ENCODE assay signal across 28 mouse cellular contexts in genomic region chr3:152128631-152129030, GRCm38 (mm10). TPM values are rescaled to one million over a fixed set of nuclear protein-coding genes. Genes with fewer than 3 reads are reported as not detected.
"Had no signal": no experiment of that assay in that cellular context is flagged by ENCODE, and none has a peak within 500 bp of the region (broad histone marks: within the 10 kb centered on the region; RNA-seq: fewer than 3 reads in every experiment).

No protein-coding gene starts in this region.

- H3K9ac ChIP-seq: embryonic facial prominence, embryonic 12.5 days; embryonic facial prominence, embryonic 13.5 days; embryonic facial prominence, embryonic 15.5 days; forebrain, embryonic 12.5 days; forebrain, embryonic 13.5 days; forebrain, embryonic 15.5 days had no signal

- H3K4me1 ChIP-seq: embryonic facial prominence, embryonic 10.5 days; embryonic facial prominence, embryonic 12.5 days; embryonic facial prominence, embryonic 13.5 days; embryonic facial prominence, embryonic 15.5 days; forebrain, embryonic 10.5 days; forebrain, embryonic 12.5 days; forebrain, embryonic 13.5 days; forebrain, embryonic 15.5 days had no signal

- ATAC-seq: forebrain, embryonic 13.5 days; forebrain, embryonic 14.5 days; forebrain, embryonic 15.5 days; forebrain, embryonic 16.5 days had no signal

- H3K4me3 ChIP-seq: embryonic facial prominence, embryonic 10.5 days; embryonic facial prominence, embryonic 12.5 days; embryonic facial prominence, embryonic 13.5 days; embryonic facial prominence, embryonic 15.5 days; erythroblast, embryonic 14.5 days; forebrain, embryonic 10.5 days; forebrain, embryonic 12.5 days; forebrain, embryonic 13.5 days; forebrain, embryonic 15.5 days; gastrocnemius, adult 2 months; heart, adult 2 months had no signal

- H3K27ac ChIP-seq: embryonic facial prominence, embryonic 10.5 days; embryonic facial prominence, embryonic 12.5 days; embryonic facial prominence, embryonic 13.5 days; embryonic facial prominence, embryonic 15.5 days; forebrain, embryonic 10.5 days; forebrain, embryonic 12.5 days; forebrain, embryonic 13.5 days; forebrain, embryonic 15.5 days; gastrocnemius, adult 2 months; heart, adult 2 months had no signal

- DNase-seq: cerebellum, adult 18-20 months; cerebellum, adult 2 months; cerebellum, adult 8-10 months; cerebellum, adult 9-10 months; cerebellum, adult 9-11 months; cerebellum, postnatal 10 days; cerebellum, postnatal 14 days; cerebellum, postnatal 25 days; cerebellum, postnatal 36 days; embryo, embryonic 11 days; gastrocnemius, adult 2 months; gastrocnemius, postnatal 10 days; gastrocnemius, postnatal 14 days; gastrocnemius, postnatal 25 days; gastrocnemius, postnatal 36 days had no signal

- H3K4me2 ChIP-seq: embryonic facial prominence, embryonic 12.5 days; embryonic facial prominence, embryonic 13.5 days; embryonic facial prominence, embryonic 15.5 days; forebrain, embryonic 12.5 days; forebrain, embryonic 13.5 days; forebrain, embryonic 15.5 days had no signal

- H3K27me3 ChIP-seq: embryonic facial prominence, embryonic 12.5 days; embryonic facial prominence, embryonic 13.5 days; embryonic facial prominence, embryonic 15.5 days; forebrain, embryonic 12.5 days; forebrain, embryonic 13.5 days; forebrain, embryonic 15.5 days had no signal

- H3K36me3 ChIP-seq: embryonic facial prominence, embryonic 10.5 days; embryonic facial prominence, embryonic 12.5 days; embryonic facial prominence, embryonic 13.5 days; embryonic facial prominence, embryonic 15.5 days; forebrain, embryonic 10.5 days; forebrain, embryonic 12.5 days; forebrain, embryonic 15.5 days had no signal

- H3K9me3 ChIP-seq: embryonic facial prominence, embryonic 10.5 days; embryonic facial prominence, embryonic 12.5 days; embryonic facial prominence, embryonic 13.5 days; embryonic facial prominence, embryonic 15.5 days; forebrain, embryonic 10.5 days; forebrain, embryonic 12.5 days; forebrain, embryonic 13.5 days; forebrain, embryonic 15.5 days had no signal

RNA-seq across cellular contexts. Expression of gene Gipc2, which starts 37.4 kb away (rescaled TPM):
- total RNA-seq: granulocyte monocyte progenitor cell, adult 5-6 weeks had no signal
- polyA plus RNA-seq: erythroblast, embryonic 14.5 days had no signal
